Mouse (Mus musculus): ENCODE results near the gene Lmbr1l. TPM values are rescaled to one million over a fixed set of nuclear protein-coding genes. Genes with fewer than 3 reads are reported as not detected.
A peak's percentile ranks its signal among the peaks of the same experiment; 100 is the strongest.
"Not testable (repeated sequence)": the region's sequence is repeated elsewhere in the genome, so short reads cannot be mapped to it uniquely, and the experiment has no call there.

Gene Lmbr1l
- polyA plus RNA-seq (2012; rRNA removed): 30.5 and 33.6 TPM in 2 replicates

GRCm38 (mm10) chr15:98917538-98918498 lies at the start of gene Lmbr1l:
Gene Lmbr1l (minus strand): TSS chr15:98918231.
- DNase-seq (ENCODE audit: extremely low spot score in 1 of 2, low spot score in 1 of 2): peak; percentile 99

GRCm38 (mm10) chr15:98959531-98959930 lies 41.5 kb upstream of the Lmbr1l start:
- DNase-seq (ENCODE audit: extremely low spot score in 1 of 2, low spot score in 1 of 2): no peak

- DNase-seq (ENCODE audit: extremely low spot score in 1 of 2, low spot score in 1 of 2): no peak
Measured at GRCm38 (mm10) chr15:98958901-98959420, 40.9 kb upstream of the Lmbr1l start.

- no peak for DNase-seq (ENCODE audit: extremely low spot score in 1 of 2, low spot score in 1 of 2)
Measured at GRCm38 (mm10) chr15:98957475-98957874, 39.4 kb upstream of the Lmbr1l start.

- no peak for DNase-seq (ENCODE audit: extremely low spot score in 1 of 2, low spot score in 1 of 2)
Measured at GRCm38 (mm10) chr15:98956000-98956399, 38.0 kb upstream of the Lmbr1l start.

GRCm38 (mm10) chr15:98955324-98955723 lies 37.3 kb upstream of the Lmbr1l start:
- no peak for DNase-seq (ENCODE audit: extremely low spot score in 1 of 2, low spot score in 1 of 2)

- DNase-seq (ENCODE audit: extremely low spot score in 1 of 2, low spot score in 1 of 2): peak in 1 of 2 experiments; percentile 66
Measured at GRCm38 (mm10) chr15:98954425-98955253, 36.6 kb upstream of the Lmbr1l start.

GRCm38 (mm10) chr15:98953401-98954356 lies 35.6 kb upstream of the Lmbr1l start, which contains the start of the genes Gm49450 and Tuba1a:
Gene Gm49450 (minus strand): TSS chr15:98953551.
Gene Tuba1a (minus strand): TSS chr15:98953703.
- DNase-seq (ENCODE audit: extremely low spot score in 1 of 2, low spot score in 1 of 2): peak; percentile 96 to 98

GRCm38 (mm10) chr15:98952751-98953400 lies 34.8 kb upstream of the Lmbr1l start:
- no peak for DNase-seq (ENCODE audit: extremely low spot score in 1 of 2, low spot score in 1 of 2)

- no peak for DNase-seq (ENCODE audit: extremely low spot score in 1 of 2, low spot score in 1 of 2)
Measured at GRCm38 (mm10) chr15:98952063-98952455, 34.0 kb upstream of the Lmbr1l start.

- not testable (repeated sequence) for DNase-seq (ENCODE audit: extremely low spot score in 1 of 2, low spot score in 1 of 2)
Measured at GRCm38 (mm10) chr15:98951122-98952062, 33.4 kb upstream of the Lmbr1l start.

- no peak for DNase-seq (ENCODE audit: extremely low spot score in 1 of 2, low spot score in 1 of 2)
Measured at GRCm38 (mm10) chr15:98949607-98949892, 31.5 kb upstream of the Lmbr1l start.

GRCm38 (mm10) chr15:98948857-98949606 lies 31.0 kb upstream of the Lmbr1l start:
- DNase-seq (ENCODE audit: extremely low spot score in 1 of 2, low spot score in 1 of 2): no peak

GRCm38 (mm10) chr15:98948382-98948781 lies 30.4 kb upstream of the Lmbr1l start:
- no peak for DNase-seq (ENCODE audit: extremely low spot score in 1 of 2, low spot score in 1 of 2)

- DNase-seq (ENCODE audit: extremely low spot score in 1 of 2, low spot score in 1 of 2): no peak
Measured at GRCm38 (mm10) chr15:98947884-98948283, 29.9 kb upstream of the Lmbr1l start.

- DNase-seq (ENCODE audit: extremely low spot score in 1 of 2, low spot score in 1 of 2): no peak
Measured at GRCm38 (mm10) chr15:98943133-98943532, 25.1 kb upstream of the Lmbr1l start.

GRCm38 (mm10) chr15:98942081-98942480 lies 24.1 kb upstream of the Lmbr1l start:
- no peak for DNase-seq (ENCODE audit: extremely low spot score in 1 of 2, low spot score in 1 of 2)

GRCm38 (mm10) chr15:98941539-98941938 lies 23.5 kb upstream of the Lmbr1l start:
- no peak for DNase-seq (ENCODE audit: extremely low spot score in 1 of 2, low spot score in 1 of 2)
